Mouse (Mus musculus): ENCODE data around the gene Ube2e1.

Ube2e1 gene

GRCm38 (mm10) chr14:18331693-18332131, at the start of gene Ube2e1:
Gene Ube2e1 (minus strand): TSS chr14:18331859.
- peak; percentile 41 for DNase-seq (ENCODE audit: low read depth, low spot score)

GRCm38 (mm10) chr14:18379841-18380240, 48.2 kb upstream of the Ube2e1 start:
- no peak for DNase-seq (ENCODE audit: low read depth, low spot score)

GRCm38 (mm10) chr14:18377944-18378575, 46.4 kb upstream of the Ube2e1 start:
- no peak for DNase-seq (ENCODE audit: low read depth, low spot score)

- DNase-seq (ENCODE audit: low read depth, low spot score), result no peak
Observed at GRCm38 (mm10) chr14:18376206-18376605, 44.5 kb upstream of the Ube2e1 start.

DNA sequence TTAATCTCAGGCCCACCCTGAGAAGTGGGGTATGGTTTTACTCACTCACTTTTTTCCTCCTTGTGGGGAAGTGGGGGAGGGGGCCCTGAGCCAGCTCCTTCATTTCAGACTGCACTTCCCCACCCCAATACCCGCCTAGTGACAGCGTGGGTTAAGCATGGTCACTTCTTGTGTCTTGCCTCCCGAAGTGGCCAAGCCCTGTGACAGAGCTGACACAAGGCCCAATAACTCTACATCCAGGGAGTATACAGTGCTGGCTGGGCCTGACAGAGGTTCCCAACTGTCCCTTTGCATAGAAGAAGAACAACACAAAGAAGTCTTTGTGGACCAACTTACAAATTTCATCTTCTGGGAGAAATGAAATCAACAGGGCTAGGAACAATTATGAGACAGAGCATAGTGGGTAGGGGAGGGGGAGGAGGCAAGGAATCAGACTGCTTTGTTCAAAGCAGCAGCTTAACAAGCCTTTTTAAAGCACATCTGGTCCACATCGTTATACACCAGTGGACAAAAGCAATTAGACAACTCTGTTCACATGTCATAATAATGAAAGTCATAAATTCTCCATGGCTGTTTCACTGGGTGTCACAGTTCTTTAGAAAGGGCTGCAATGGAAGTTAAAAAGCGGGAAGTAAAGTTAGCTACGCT, 42.2 kb upstream of the Ube2e1 start:
- DNase-seq (ENCODE audit: low read depth, low spot score), result no peak

- no peak for DNase-seq (ENCODE audit: low read depth, low spot score)
Observed at GRCm38 (mm10) chr14:18372761-18373610, 41.3 kb upstream of the Ube2e1 start.

DNA sequence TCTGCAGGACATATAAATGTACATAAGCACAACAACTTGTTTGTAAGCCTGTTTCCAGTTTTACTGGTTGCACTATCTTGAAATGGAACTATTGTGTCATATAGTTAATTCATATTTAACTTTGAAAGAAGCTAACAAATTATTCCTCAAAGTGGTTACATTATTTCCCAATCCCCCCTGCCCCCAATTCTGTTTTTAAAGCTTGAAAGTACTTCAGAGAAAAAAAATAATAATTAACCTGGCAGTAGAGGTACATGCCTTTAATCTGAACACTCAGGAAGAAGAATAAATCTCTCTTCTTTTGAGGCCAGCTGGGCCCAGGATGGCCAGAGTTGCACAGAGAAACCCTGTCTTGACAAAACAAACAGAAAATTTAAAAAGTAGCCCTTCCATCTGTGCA, 37.4 kb upstream of the Ube2e1 start:
- DNase-seq (ENCODE audit: low read depth, low spot score), result no peak

DNA sequence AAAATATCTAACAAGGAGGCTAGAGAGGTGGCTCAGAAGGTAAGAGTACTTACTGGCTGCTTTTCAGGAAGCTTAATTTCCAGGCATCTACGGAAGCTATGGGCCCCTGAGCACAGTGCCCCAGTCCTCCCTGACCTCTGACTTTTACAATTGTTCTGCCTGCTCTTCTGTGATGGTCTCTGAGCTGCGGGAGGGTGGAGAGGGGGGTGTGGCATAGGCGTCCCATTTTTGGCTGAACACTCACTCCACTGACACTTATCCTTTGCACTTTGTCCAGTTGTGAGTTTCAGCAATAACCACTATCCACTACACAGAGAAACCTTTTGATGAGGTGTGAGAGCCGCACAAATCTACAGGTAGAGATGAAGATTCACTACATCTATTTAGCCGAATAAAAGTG, 35.4 kb upstream of the Ube2e1 start:
- no peak for DNase-seq (ENCODE audit: low read depth, low spot score)

DNA sequence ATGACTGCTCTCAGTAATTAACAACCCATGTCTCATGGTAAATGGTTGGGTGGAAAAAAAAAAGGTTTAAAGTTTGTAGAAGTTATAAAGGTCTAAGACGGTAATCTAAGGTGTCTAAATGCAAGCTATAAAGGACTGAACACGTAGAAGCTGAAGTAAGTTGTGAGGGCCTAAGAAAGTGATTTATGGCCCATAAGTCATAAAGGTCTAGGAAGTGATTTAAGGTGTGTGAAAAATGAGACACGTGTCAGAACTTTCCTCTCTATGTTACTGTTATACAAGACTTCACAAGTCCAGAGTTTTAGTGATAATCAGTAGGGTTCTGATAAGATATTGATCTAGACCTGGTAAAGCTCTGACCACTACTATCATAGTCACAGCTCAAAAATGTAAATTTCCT, 32.7 kb upstream of the Ube2e1 start:
- DNase-seq (ENCODE audit: low read depth, low spot score), result no peak

DNA sequence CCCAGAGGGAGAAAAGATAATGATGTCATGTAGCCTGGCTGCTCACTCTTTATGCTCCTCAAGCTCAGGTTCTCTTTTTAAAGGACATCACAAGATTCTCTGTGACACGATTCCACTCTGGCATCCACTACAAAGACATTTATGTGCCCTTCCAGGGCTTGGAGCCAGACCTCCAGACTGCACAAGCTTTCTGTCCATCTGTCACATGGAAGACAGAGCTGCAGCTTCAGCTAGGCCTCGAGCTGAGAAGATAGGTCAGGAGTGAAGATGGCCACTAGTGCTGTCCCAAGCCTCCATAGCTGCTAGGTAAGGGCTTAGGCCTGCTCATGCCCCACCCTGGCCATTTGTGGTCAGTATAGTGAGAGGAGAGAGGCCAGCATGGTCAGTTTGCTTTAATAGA, 24.8 kb upstream of the Ube2e1 start:
- DNase-seq (ENCODE audit: low read depth, low spot score), result no peak

- DNase-seq (ENCODE audit: low read depth, low spot score), result no peak
Observed at GRCm38 (mm10) chr14:18355514-18356190, 24.0 kb upstream of the Ube2e1 start.

GRCm38 (mm10) chr14:18353525-18353924, 21.9 kb upstream of the Ube2e1 start:
- no peak for DNase-seq (ENCODE audit: low read depth, low spot score)

DNA sequence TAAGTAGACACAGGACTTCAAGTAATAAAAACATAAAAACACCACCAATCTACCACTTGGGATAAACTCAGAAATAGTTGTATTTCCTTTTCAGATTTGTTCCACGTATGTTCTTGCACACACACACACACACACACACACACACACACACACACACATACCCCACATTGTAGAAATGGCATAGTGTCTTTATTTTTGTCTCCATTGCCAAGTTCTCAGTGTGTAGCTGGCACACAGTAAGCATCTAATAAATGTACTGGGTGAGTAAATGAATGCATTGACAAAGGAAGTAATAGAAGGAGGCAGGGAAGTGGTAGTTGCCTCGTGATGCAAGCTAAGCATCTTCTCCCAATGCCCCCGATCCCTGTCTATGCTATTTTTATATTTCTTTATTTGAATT, 21.3 kb upstream of the Ube2e1 start:
- DNase-seq (ENCODE audit: low read depth, low spot score), result no peak

DNA sequence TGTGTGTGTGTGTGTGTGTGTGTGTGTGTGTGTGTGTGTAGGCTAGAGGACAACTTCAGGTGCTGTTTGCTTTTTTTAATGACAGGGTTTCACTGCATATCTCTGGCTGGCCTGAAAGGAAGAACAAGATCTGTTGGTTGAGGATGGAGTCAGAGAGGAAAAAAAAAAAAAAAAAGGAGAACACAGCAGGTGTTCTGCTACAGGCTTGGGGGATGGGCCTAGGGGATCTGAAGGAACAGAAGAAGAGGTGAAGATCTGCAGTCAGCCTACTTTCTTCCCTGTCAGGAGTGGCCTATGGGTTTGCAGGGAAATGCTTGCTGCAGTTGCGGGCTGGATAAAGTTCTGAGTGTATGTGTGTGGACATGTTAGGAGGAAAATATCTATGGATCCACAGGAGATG, 19.0 kb upstream of the Ube2e1 start:
- DNase-seq (ENCODE audit: low read depth, low spot score), result no peak

GRCm38 (mm10) chr14:18349871-18350270, 18.2 kb upstream of the Ube2e1 start:
- no peak for DNase-seq (ENCODE audit: low read depth, low spot score)

- no peak for DNase-seq (ENCODE audit: low read depth, low spot score)
Observed at GRCm38 (mm10) chr14:18343589-18343988, 11.9 kb upstream of the Ube2e1 start.

DNA sequence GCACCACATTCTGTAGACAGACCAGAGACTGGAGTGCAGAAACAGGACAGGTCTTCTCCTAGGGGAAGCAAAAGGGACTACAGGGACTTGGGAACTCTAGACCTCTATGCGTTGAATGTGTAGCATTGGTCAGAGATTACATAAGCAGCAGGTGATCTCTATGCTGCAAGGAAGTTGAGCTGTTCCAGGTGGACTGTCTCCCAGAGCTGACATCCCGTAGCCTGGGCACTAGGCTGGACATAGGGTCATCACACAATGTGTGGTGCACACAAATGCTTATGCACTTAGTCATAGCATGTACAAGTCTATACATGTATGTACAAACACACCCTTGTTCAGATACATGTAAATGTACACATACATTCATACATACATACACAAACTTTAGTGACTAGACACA, 11.1 kb upstream of the Ube2e1 start:
- DNase-seq (ENCODE audit: low read depth, low spot score), result no peak

- DNase-seq (ENCODE audit: low read depth, low spot score), result no peak
Observed at GRCm38 (mm10) chr14:18341088-18341487, 9.4 kb upstream of the Ube2e1 start.

GRCm38 (mm10) chr14:18336106-18336505, 4.4 kb upstream of the Ube2e1 start:
- DNase-seq (ENCODE audit: low read depth, low spot score), result no peak

- no peak for DNase-seq (ENCODE audit: low read depth, low spot score)
Observed at GRCm38 (mm10) chr14:18330789-18331692, 618 bp downstream of the Ube2e1 start.
